Mouse (Mus musculus) liver, embryonic 14.5 days (tissue): ENCODE data around the gene Zfyve27.

Experiments
- CTCF ChIP-seq: IDR thresholded peaks from 2 replicates; pipeline ENCODE4 v1.5.1; 2016; ENCODE audit warnings: antibody characterized with exemption, low read depth, control low read depth
- EP300 ChIP-seq: IDR thresholded peaks from 2 replicates; pipeline ENCODE4 v1.6.1; 2016; ENCODE audit warnings: antibody characterized with exemption, low read depth

- TF ChIP-seq CTCF (no peak), EP300 (no peak)
Measured at GRCm38 (mm10) chr19:42127024-42127423, 36.7 kb upstream of the Zfyve27 start.
